Mouse (Mus musculus) E14TG2a.4 (cell line): ENCODE results near the gene Tbc1d1.

ENCODE experiments used
- CTCF ChIP-seq: conservative IDR thresholded peaks from 2 replicates; pipeline ENCODE4 v1.5.1; 2014; ENCODE audit warnings: low read length
- POU5F1 ChIP-seq: IDR thresholded peaks from 2 replicates; pipeline ENCODE4 v1.6.1; 2014; ENCODE audit warnings: low read length, borderline replicate concordance

DNA sequence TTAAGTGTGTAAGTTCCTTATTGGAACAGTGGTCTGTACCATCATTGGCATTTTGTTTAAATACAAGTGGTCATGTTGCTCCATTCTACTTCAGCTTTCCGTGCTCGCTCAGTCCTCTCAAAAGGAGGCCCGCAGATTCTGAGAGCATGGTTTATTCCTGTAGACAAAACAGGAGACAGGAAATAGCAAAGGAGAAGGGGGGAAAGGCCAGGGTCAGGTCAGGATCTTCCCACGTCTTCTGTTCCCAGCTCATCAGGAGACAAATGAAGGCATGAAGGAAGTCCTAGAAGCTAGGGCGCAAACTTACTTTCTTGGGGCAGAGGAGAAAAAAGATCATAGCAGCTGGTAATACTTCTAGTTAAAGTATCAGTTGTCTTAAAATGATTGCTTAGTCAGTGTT is 56.1 kb downstream of the Tbc1d1 start:
- no peak for TF ChIP-seq CTCF
- TF ChIP-seq POU5F1: no peak
